Mouse (Mus musculus): ENCODE results near the gene Nap1l4.

The Nap1l4 gene

GRCm38 (mm10) chr7:143476702-143477335, 72.1 kb downstream of the Nap1l4 start:
- no peak for DNase-seq

- no peak for DNase-seq
Measured at GRCm38 (mm10) chr7:143475876-143476275, 73.0 kb downstream of the Nap1l4 start.

GRCm38 (mm10) chr7:143474811-143475210, 74.1 kb downstream of the Nap1l4 start:
- DNase-seq = no peak

GRCm38 (mm10) chr7:143473347-143474101, 75.4 kb downstream of the Nap1l4 start, which contains the start of gene Slc22a18:
Slc22a18 (plus strand) TSS chr7:143473736.
- DNase-seq = peak; percentile 57

- peak; percentile 83 for DNase-seq
Measured at GRCm38 (mm10) chr7:143469946-143470345, 79.0 kb downstream of the Nap1l4 start.

- no peak for DNase-seq
Measured at GRCm38 (mm10) chr7:143467714-143468113, 81.2 kb downstream of the Nap1l4 start.

- DNase-seq = peak; percentile 87
Measured at GRCm38 (mm10) chr7:143466099-143466677, 82.7 kb downstream of the Nap1l4 start.

GRCm38 (mm10) chr7:143464811-143465560, 83.9 kb downstream of the Nap1l4 start:
- DNase-seq = peak; percentile 51

GRCm38 (mm10) chr7:143463865-143464415, 85.0 kb downstream of the Nap1l4 start:
- peak; percentile 88 for DNase-seq

Data from lung, postnatal 14 days (tissue).